Mouse (Mus musculus) C2C12 (cell line): ENCODE data around the gene P2rx1. TPM values are rescaled to one million over a fixed set of nuclear protein-coding genes. Genes with fewer than 3 reads are reported as not detected.

Experiments used
- H3K27me3 ChIP-seq: one replicate; pipeline ENCODE4 v1.6.1; 2011; ENCODE audit not compliant: control insufficient read depth, insufficient read depth, insufficient read length
- H3K36me3 ChIP-seq: one replicate; pipeline ENCODE4 v1.6.1; 2011; ENCODE audit not compliant: control insufficient read depth, insufficient read depth
- H3K4me3 ChIP-seq: one replicate; pipeline ENCODE4 v1.5.1; 2011; ENCODE audit warnings: mild to moderate bottlenecking, control low read depth; ENCODE audit not compliant: poor library complexity, insufficient read depth, severe bottlenecking
- H3K79me2 ChIP-seq: one replicate; pipeline ENCODE4 v1.6.1; 2011; ENCODE audit not compliant: control insufficient read depth, insufficient read depth
- H3K79me3 ChIP-seq: one replicate; pipeline ENCODE4 v1.6.1; 2011; ENCODE audit warnings: low read depth, control low read depth
- H3ac ChIP-seq: one replicate; pipeline ENCODE3; 2011; ENCODE audit warnings: low read depth; ENCODE audit not compliant: control insufficient read depth, insufficient read length
- CEBPB ChIP-seq: IDR thresholded peaks from one replicate; pipeline ENCODE4 v1.6.1; 2011; ENCODE audit warnings: low read depth, mild to moderate bottlenecking, control low read depth, moderate library complexity
- CTCF ChIP-seq: IDR thresholded peaks from one replicate; pipeline ENCODE4 v1.5.1; 2011; ENCODE audit not compliant: control insufficient read depth, insufficient read depth, insufficient read length
- FOSL1 ChIP-seq: IDR thresholded peaks from one replicate; pipeline ENCODE4 v1.8.0; 2011; ENCODE audit warnings: mild to moderate bottlenecking, low read length; ENCODE audit not compliant: poor library complexity, insufficient read depth, severe bottlenecking
- MAX ChIP-seq: IDR thresholded peaks from one replicate; pipeline ENCODE4 v1.6.1; 2011; ENCODE audit warnings: mild to moderate bottlenecking, control low read depth
- MYOD1 ChIP-seq: IDR thresholded peaks from one replicate; pipeline ENCODE4 v1.6.1; 2011; ENCODE audit warnings: low read depth; ENCODE audit not compliant: control insufficient read depth, insufficient read length
- MYOG ChIP-seq: IDR thresholded peaks from one replicate; pipeline ENCODE4 v1.6.1; 2011; ENCODE audit not compliant: control insufficient read depth, insufficient read length; ENCODE audit errors: extremely low read depth
- USF1 ChIP-seq: IDR thresholded peaks from one replicate; pipeline ENCODE4 v1.6.1; 2011; ENCODE audit warnings: low read depth, mild to moderate bottlenecking, control low read depth, moderate library complexity
- polyA plus RNA-seq: library from polyadenylated mRNA; unstranded; fragments of >200 nt; fragmentation: generic; extraction: Trizol; gene quantifications from one replicate; pipeline ENCODE4 v1.2.1, GENCODE M21; 2012; ENCODE audit warnings: missing spikeins

The P2rx1 gene
- polyA plus RNA-seq, 1 experiment, result 0.05 TPM

DNA sequence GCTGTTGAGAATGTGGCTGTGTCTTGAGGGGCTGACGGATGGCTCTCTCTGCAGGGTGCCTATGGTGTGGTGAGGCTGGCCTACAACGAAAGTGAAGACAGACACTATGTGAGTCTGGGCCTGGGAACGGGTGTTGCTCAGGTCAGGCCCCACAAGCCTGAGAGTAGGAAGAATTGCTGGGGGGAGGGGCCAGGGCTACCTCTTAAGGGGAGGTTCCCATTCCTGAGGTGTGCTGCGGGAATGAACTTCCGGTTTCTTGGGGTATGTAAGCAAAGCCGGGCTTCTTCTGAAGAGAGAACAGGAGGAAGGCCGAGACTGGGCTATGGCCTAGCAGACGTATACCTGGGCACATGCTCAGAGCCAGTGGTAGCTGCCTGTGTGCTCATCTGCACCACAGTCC is 28.1 kb downstream of the P2rx1 start:
- H3K36me3 ChIP-seq, result peaks cover 20% of the 10 kb centered on the region
- H3K79me3 ChIP-seq, result no peaks in the 10 kb centered on the region
- no peak overlapping the region for H3K4me3 ChIP-seq
- no peak overlapping the region for H3ac ChIP-seq
- no peaks in the 10 kb centered on the region for H3K79me2 ChIP-seq
- no peak for TF ChIP-seq USF1
- no peak for TF ChIP-seq MYOG
- TF ChIP-seq CEBPB, result no peak
- no peak for TF ChIP-seq CTCF
- TF ChIP-seq MYOD1, result no peak
- no peak for TF ChIP-seq MAX
- no peak for TF ChIP-seq FOSL1
- no peaks in the 10 kb centered on the region for H3K27me3 ChIP-seq

GRCm38 (mm10) chr11:73030821-73031498 is 32.1 kb downstream of the P2rx1 start:
- Histone ChIP-seq H3K27me3 (no peaks in the 10 kb centered on the region), H3K79me2 (no peaks in the 10 kb centered on the region), H3K79me3 (no peaks in the 10 kb centered on the region), H3K4me3 (no peak overlapping the region), H3ac (no peak overlapping the region), H3K36me3 (peaks cover 25% of the 10 kb centered on the region)
- TF ChIP-seq MAX, result no peak
- TF ChIP-seq FOSL1, result no peak
- TF ChIP-seq MYOD1, result no peak
- no peak for TF ChIP-seq MYOG
- no peak for TF ChIP-seq USF1
- no peak for TF ChIP-seq CEBPB

DNA sequence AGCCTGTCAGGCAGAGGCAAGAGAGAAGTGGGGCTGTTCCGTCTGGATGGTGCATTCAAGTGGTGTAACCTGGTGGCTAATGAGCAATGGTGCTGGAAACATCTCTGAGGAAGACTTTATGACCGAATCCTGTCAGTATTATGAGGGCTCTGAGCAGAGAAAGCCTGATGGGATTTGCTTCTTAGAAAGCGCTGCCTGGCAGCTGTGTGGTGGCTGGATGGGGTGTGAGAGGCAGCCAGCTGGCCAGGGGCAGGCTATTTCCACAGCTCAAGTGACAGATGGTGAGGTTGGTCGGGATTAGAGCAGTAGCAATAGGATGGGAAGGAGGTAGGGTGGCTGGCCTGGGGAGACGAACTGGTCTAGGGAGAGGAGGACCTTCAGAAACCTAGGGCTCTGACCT is 32.6 kb downstream of the P2rx1 start:
- TF ChIP-seq MAX (no peak), USF1 (no peak), MYOG (no peak), MYOD1 (no peak), FOSL1 (no peak), CEBPB (no peak), CTCF (no peak)
- Histone ChIP-seq H3K4me3 (no peak overlapping the region), H3K27me3 (no peaks in the 10 kb centered on the region)

DNA sequence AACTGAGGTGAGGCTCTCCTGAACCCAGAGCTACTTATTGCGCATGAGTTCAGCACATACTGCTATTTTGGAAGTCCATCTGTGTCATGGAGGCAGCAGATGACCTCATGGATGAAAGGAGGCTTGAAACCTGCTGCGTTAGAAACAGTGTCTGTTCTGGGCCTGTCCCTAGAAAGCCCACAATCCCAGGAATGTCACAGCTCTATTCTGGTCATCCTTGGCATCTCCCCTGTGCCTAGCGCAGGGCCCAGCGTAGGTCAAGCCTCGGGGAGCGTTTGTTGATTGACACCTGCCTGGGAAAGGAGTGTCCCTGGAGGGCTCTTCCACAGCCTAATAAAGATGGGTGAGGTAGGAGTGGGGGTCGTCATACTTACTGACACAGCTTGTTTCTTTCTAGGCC is 37.2 kb downstream of the P2rx1 start:
- no peak for TF ChIP-seq MAX
- no peak for TF ChIP-seq CEBPB
- no peak for TF ChIP-seq CTCF
- no peak for TF ChIP-seq MYOG
- H3K4me3 ChIP-seq, result no peak overlapping the region
- H3K36me3 ChIP-seq, result peaks cover 24% of the 10 kb centered on the region
- H3K79me3 ChIP-seq, result no peaks in the 10 kb centered on the region
- no peaks in the 10 kb centered on the region for H3K27me3 ChIP-seq
- no peaks in the 10 kb centered on the region for H3K79me2 ChIP-seq
- H3ac ChIP-seq, result no peak overlapping the region

More for the DNA sequence above, 32.6 kb downstream of the P2rx1 start:
- Histone ChIP-seq H3K36me3 (peaks cover 25% of the 10 kb centered on the region), H3K79me3 (no peaks in the 10 kb centered on the region), H3ac (no peak overlapping the region), H3K79me2 (no peaks in the 10 kb centered on the region)

DNA sequence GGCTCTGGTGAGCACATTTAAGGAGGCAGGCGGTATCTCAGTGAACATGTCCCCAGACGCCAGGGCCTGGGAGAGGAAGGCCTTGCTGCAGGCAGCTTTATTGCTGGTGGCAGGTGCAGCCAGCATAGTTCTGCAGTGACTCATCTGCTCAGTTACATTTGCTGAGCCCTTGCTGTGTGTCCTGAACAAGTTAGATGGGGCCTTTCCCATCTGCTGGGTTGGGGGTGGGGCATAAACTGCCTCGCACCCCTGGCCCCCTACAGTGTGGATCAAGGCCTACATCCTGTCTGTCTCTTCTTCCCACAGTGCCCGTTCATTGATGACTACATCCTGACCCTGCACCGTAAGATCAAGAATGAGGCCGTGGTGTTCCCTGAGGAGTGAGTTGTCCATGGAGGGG is 38.0 kb downstream of the P2rx1 start:
- H3K36me3 ChIP-seq, result peaks cover 21% of the 10 kb centered on the region

More for the DNA sequence above, 38.0 kb downstream of the P2rx1 start:
- Histone ChIP-seq H3K79me3 (no peaks in the 10 kb centered on the region), H3K79me2 (no peaks in the 10 kb centered on the region), H3K4me3 (no peak overlapping the region), H3ac (no peak overlapping the region), H3K27me3 (no peaks in the 10 kb centered on the region)
- peak; percentile 76 for TF ChIP-seq FOSL1
- peak; percentile 100 for TF ChIP-seq MYOD1
- TF ChIP-seq MAX, result peak; percentile 54
- no peak for TF ChIP-seq CEBPB
- TF ChIP-seq MYOG, result no peak
- no peak for TF ChIP-seq CTCF
- TF ChIP-seq USF1, result no peak
